Mouse (Mus musculus) forebrain, postnatal 0 days (tissue): ENCODE results near the gene Efna4. TPM values are rescaled to one million over a fixed set of nuclear protein-coding genes. Genes with fewer than 3 reads are reported as not detected.

ENCODE experiments used
- ATAC-seq: fragments of 200-750 bp; cut with Nextera tagmentation; 2 replicates; pipeline ENCODE4 v1.8.0; 2017; ENCODE audit warnings: mild to moderate bottlenecking, moderate library complexity
- DNase-seq: peaks from one replicate; pipeline ENCODE4 v3.0.0-alpha.2; 2015
- H3K27ac ChIP-seq: fragments of 300-500 bp; sonication (generic); 2 replicates; pipeline ENCODE4 v1.5.1; 2014; ENCODE audit warnings: low read depth, mild to moderate bottlenecking, antibody characterized with exemption, low read length, moderate library complexity, mixed read lengths
- H3K27me3 ChIP-seq: fragments of 300-500 bp; sonication (generic); 2 replicates; pipeline ENCODE4 v1.6.1; 2014; ENCODE audit warnings: mild to moderate bottlenecking, low read length, mixed read lengths; ENCODE audit not compliant: insufficient read depth
- H3K36me3 ChIP-seq: fragments of 300-500 bp; sonication (generic); 2 replicates; pipeline ENCODE4 v1.6.1; 2014; ENCODE audit warnings: mild to moderate bottlenecking, moderate library complexity; ENCODE audit not compliant: insufficient read depth
- H3K4me1 ChIP-seq: fragments of 300-500 bp; sonication (generic); 2 replicates; pipeline ENCODE4 v1.6.1; 2014; ENCODE audit warnings: antibody characterized with exemption; ENCODE audit not compliant: insufficient read depth
- H3K4me2 ChIP-seq: fragments of 300-500 bp; sonication (generic); 2 replicates; pipeline ENCODE4 v1.6.1; 2014; ENCODE audit warnings: low read depth, mild to moderate bottlenecking, moderate library complexity
- H3K4me3 ChIP-seq: fragments of 300-500 bp; sonication (generic); 2 replicates; pipeline ENCODE4 v1.5.1; 2014; ENCODE audit warnings: low read depth, low read length, mixed read lengths
- H3K9ac ChIP-seq: fragments of 300-500 bp; sonication (generic); 2 replicates; pipeline ENCODE4 v1.6.1; 2014; ENCODE audit warnings: mild to moderate bottlenecking
- H3K9me3 ChIP-seq: fragments of 300-500 bp; sonication (generic); 2 replicates; pipeline ENCODE4 v1.6.1; 2016; ENCODE audit warnings: low read length
- CTCF ChIP-seq: sonication (generic); IDR thresholded peaks from 2 replicates; pipeline ENCODE4 v1.5.1; 2016; ENCODE audit warnings: antibody characterized with exemption, control low read depth, low read depth
- WGBS: fragments of 180-500 bp; shearing (Covaris S2); extraction: QIAGEN DNeasy Blood & Tissue Kit; methylation state at CpG from one replicate; pipeline ENCODE4 v1.1.7; 2014; 5-methylcytosine and 5-hydroxymethylcytosine counted together
- polyA plus RNA-seq: library from polyadenylated mRNA; unstranded; fragments of >200 nt; fragmentation: Nextera tagmentation; extraction: Ambion mirVana; gene quantifications from 2 replicates; pipeline ENCODE4 v1.2.1, GENCODE M21; 2015
- total RNA-seq: library from RNA; depleted of rRNA; stranded (reverse); fragments of >200 nt; gene quantifications from 2 replicates; pipeline ENCODE4 v1.2.3, GENCODE M21; 2014

Efna4 gene
- total and polyA plus RNA-seq, 2 experiments from 2014 or later: 7.8 to 8.4 TPM

DNA sequence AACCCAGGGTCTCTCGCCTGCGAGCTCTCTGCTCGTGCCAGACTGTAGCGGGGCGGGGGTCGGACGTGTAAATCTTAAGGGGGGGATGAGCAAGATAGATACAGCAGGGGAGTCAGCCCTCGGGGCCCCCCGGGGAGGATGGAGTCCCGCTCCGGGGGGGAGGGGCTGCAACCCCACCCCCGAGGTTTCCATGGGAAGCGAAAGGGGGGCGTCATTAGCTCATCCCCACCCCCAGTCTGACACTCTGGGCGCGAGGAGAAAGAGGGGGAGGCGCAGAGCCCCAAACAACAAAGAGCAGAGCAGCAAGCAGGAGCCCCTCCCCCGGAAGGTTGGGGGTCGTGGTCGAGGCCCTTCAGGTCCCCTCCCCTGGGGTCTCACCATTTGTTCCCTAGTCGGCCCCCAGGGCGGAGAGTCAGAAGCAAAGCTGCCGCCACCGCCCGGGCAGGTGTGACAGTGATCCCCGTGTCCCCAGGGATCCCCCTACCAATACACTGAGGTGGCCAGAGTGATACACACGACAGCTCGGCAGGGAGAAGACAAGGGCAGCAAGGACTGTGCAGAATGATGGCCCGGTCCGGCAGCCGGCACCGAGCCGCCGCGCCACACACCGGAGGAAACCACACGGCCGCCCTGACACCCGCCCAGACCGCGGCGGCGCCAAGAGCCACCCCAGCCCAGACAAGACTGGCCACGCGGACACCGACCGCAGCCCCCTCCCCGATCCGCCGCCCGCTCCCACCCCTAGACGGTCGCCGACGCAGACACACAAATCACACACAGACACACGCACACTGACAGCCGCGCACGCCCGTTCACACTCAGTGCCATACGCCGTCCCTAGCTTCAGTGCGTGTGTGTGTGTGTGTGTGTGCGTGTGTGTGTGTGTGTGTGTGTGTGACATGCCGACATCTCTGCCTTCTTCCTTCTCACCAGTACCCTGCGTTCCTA lies 16.4 kb downstream of the Efna4 start:
- 3% methylated on average over 65 of the region's 66 CpGs for WGBS
- DNase-seq (peak; percentile 71), ATAC-seq (peak; percentile 36)
- H3K4me3 ChIP-seq: peak overlapping the region; percentile 68
- peak overlapping the region; percentile 97 for H3K27ac ChIP-seq
- peaks cover 13% of the 10 kb centered on the region for H3K4me1 ChIP-seq
- peak overlapping the region; percentile 90 for H3K9ac ChIP-seq
- H3K4me2 ChIP-seq: peak overlapping the region; percentile 77
- H3K36me3 ChIP-seq: no peaks in the 10 kb centered on the region
- H3K27me3 ChIP-seq: no peaks in the 10 kb centered on the region
- no peaks in the 10 kb centered on the region for H3K9me3 ChIP-seq
- 0 out of 2 replicates have a peak, but pooled peaks have one; percentile 5 for TF ChIP-seq CTCF

DNA sequence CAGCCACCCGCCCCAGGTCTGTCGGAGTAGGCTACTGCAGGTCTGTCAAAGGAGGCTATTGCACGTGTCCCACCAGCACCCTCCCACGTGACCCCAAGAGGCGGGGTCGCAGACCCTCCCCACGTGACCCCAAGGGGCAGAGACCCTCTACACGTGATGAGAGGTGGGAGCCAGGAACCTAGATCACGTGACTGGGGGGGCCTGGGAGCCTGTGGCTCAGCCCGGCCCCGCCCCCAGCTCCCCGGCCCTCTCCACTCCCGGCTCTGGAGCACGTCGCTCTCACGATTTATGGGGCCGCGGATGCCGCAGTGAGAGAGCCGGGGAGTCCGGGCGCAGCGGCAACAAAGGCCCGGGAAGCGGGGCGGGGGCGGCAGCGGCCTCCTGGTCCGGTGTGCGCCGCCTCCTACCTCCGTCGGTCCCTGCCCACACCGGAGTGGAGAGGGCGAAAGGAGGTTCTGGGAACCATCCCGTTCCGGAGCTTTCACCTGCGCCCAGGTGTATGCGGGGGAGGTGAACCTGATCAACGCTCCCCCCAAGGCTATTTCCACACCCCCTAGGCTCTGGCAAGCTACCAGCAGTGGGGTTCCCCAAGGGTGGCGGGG lies 17.1 kb downstream of the Efna4 start:
- TF ChIP-seq CTCF: no peak
- ATAC-seq (peak; percentile 34), DNase-seq (peak; percentile 81)
- Histone ChIP-seq H3K4me1 (peaks cover 13% of the 10 kb centered on the region), H3K27me3 (no peaks in the 10 kb centered on the region), H3K9ac (peak overlapping the region; percentile 90), H3K36me3 (no peaks in the 10 kb centered on the region), H3K9me3 (no peaks in the 10 kb centered on the region), H3K4me3 (peak overlapping the region; percentile 68), H3K27ac (peak overlapping the region; percentile 97), H3K4me2 (peak overlapping the region; percentile 77)
- under 1% methylated on average over 40 of the region's 41 CpGs for whole genome bisulfite sequencing

DNA sequence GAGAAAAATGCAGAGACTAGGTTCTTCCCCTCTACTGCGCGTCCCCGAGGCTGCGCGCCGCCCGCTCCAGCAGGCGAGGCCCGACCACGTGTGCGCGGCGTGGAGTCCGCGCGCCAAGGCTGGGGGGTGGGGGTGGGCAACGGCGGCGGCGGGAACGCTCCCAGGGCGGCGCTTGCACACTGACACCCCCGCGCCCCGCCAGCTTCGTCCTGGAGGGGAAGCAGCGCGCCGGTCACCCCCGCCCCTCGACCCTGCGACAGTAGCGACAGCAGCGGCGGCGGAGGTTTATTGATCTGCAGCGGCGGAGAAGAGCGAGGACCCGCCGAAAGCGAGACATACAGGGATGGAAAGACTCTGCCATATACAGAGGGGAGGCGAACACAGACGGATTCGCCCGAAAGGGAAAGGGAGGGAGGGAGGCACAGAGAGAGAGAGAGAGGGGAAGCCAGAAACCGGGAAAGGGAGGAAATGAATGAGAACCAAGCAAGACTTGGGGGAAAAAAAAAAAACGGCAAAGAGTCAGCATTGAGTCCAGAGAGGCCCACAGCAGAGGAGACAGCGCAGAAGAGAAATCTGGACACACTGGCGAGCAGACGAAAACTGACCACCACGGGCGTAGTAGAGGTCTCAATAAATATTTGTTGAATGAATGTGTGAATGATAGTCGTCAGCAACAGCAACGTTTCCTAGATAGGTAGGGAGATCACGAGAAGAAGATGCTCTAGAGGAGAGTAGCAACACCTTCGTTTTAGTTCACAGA lies 18.1 kb downstream of the Efna4 start:
- DNase-seq (peak; percentile 86), ATAC-seq (peak; percentile 49)
- WGBS: 2% methylated on average over 57 of the region's 58 CpGs
- Histone ChIP-seq H3K4me1 (peaks cover 13% of the 10 kb centered on the region), H3K4me3 (peak overlapping the region; percentile 68), H3K27me3 (no peaks in the 10 kb centered on the region), H3K4me2 (peak overlapping the region; percentile 77), H3K36me3 (peaks cover 8% of the 10 kb centered on the region), H3K9ac (peak overlapping the region; percentile 90), H3K27ac (peak overlapping the region; percentile 97), H3K9me3 (no peaks in the 10 kb centered on the region)
- TF ChIP-seq CTCF: no peak; the same call in 1 of the 2 replicates

DNA sequence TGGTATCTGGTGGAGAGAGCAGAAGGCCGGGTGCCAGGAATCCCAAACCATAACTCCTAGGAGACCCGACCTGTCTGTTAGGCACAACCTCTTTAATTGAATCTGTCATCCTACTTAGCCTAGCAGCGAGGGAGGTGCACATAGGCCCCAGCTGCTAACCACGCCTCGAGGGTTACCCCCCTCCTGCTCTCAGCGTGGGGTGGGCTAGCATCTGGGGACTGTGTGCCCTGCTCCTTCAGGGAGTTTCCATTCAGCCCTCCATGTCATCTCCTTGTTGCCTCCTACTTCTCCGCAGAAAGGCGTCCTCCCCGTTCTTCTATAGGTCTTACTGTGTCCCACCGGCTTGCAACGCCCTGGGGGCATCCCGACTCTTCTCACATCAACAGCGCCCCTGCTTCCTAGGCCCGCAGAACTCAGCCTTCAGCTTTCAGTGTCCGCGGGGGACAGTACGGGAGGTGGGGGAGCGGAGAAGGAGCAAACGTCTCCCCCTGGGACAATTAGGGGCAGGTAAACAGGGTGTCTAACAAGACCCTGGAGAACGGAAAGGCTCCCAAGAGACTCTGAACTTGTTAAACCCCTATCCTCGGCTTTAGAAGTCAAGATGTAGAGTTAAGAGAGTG lies 18.7 kb downstream of the Efna4 start:
- Histone ChIP-seq H3K4me1 (peaks cover 13% of the 10 kb centered on the region), H3K4me3 (peak overlapping the region; percentile 68), H3K9ac (peak overlapping the region; percentile 90), H3K4me2 (peak overlapping the region; percentile 77), H3K27me3 (no peaks in the 10 kb centered on the region), H3K9me3 (no peaks in the 10 kb centered on the region), H3K27ac (peak overlapping the region; percentile 97), H3K36me3 (peaks cover 15% of the 10 kb centered on the region)
- WGBS: 10% methylated on average over 21 of the region's 21 CpGs
- ATAC-seq (no peak), DNase-seq (no peak)
- TF ChIP-seq CTCF: no peak

DNA sequence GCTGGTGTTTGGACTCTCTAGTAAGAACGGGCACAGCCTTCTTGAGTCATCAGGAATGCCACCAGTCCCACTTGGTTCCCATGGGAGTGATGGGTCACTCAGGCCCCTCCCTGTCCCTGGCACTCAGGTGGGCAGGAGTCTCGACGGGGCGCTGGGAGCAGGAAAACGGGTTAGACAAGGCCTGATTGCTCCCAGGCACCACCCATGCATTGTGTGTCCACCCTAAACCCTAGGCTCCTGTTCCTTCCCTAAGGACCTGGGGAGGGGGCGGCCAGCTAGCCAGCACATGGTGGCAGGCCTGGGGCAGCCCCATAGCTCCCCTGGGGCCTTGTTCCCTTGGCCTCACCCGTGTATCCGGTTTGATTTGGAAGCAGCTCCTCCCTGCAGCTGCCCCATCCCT lies 19.5 kb downstream of the Efna4 start:
- H3K27ac ChIP-seq: no peak overlapping the region
- no peak overlapping the region for H3K9ac ChIP-seq
- H3K4me1 ChIP-seq: peaks cover 13% of the 10 kb centered on the region
- no peak for TF ChIP-seq CTCF
- WGBS: 75% methylated on average over 8 of the region's 8 CpGs
- no peak for DNase-seq
- H3K4me2 ChIP-seq: no peak overlapping the region
- ATAC-seq: no peak
- no peaks in the 10 kb centered on the region for H3K9me3 ChIP-seq
- no peak overlapping the region for H3K4me3 ChIP-seq
- H3K27me3 ChIP-seq: no peaks in the 10 kb centered on the region
- H3K36me3 ChIP-seq: peaks cover 16% of the 10 kb centered on the region

DNA sequence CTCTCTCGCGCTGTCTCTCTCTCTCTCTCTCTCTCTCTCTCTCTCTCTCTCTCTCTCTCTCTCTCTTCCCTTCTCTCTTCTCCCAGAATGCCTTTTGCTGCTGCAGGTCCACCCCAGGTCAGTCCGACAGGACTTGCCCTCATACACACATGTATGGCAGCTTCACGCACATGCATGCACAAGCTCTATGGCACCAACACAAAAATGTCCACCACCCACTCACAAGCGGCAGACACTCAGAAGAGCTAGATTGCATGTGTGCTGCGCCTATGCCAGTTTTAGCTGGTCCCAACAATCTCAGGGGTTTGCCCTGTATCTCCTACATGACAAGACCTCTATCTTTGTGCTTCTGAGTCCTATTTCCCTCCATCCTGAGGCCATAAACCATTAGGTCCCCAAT lies 20.6 kb downstream of the Efna4 start:
- Histone ChIP-seq H3K4me2 (peak overlapping the region; percentile 40), H3K9me3 (no peaks in the 10 kb centered on the region), H3K27ac (peak overlapping the region; percentile 62), H3K4me1 (peaks cover 13% of the 10 kb centered on the region), H3K9ac (no peak overlapping the region), H3K4me3 (no peak overlapping the region), H3K36me3 (peaks cover 22% of the 10 kb centered on the region), H3K27me3 (no peaks in the 10 kb centered on the region)
- WGBS: 53% methylated on average over 6 of the region's 6 CpGs
- no peak for DNase-seq
- ATAC-seq: no peak
- no peak for TF ChIP-seq CTCF
